Mouse (Mus musculus) liver, adult 2 months (tissue): ENCODE results near the gene Fndc4.

ENCODE experiments used
- CTCF ChIP-seq: fragments of 200-500 bp; IDR thresholded peaks from 2 replicates; pipeline ENCODE4 v1.5.1; 2011; ENCODE audit warnings: low read depth, low read length, control low read depth
- POLR2A ChIP-seq: fragments of 200-500 bp; IDR thresholded peaks from 2 replicates; pipeline ENCODE4 v1.6.1; 2011; ENCODE audit warnings: low read length, control low read depth; ENCODE audit not compliant: insufficient read depth; ENCODE audit errors: extremely low read depth

- TF ChIP-seq POLR2A (no peak), CTCF (peak; percentile 76)
Measured at GRCm38 (mm10) chr5:31328255-31328654, 32.4 kb upstream of the Fndc4 start.
